Mouse (Mus musculus) urinary bladder, adult 2 months (tissue): ENCODE data around the gene Chd9. TPM values are rescaled to one million over a fixed set of nuclear protein-coding genes. Genes with fewer than 3 reads are reported as not detected.
"Not testable (repeated sequence)": the region's sequence is repeated elsewhere in the genome, so short reads cannot be mapped to it uniquely, and the experiment has no call there.

Experiments used
- DNase-seq: peaks from one replicate; pipeline ENCODE4 v3.0.0; 2022; ENCODE audit warnings: low spot score
- polyA plus RNA-seq: library from polyadenylated mRNA; depleted of rRNA; stranded (reverse); fragments of >200 nt; gene quantifications from 2 replicates; pipeline ENCODE4 v1.2.3, GENCODE M21; 2012

Gene Chd9
- polyA plus RNA-seq, 1 experiment = 125 TPM

DNA sequence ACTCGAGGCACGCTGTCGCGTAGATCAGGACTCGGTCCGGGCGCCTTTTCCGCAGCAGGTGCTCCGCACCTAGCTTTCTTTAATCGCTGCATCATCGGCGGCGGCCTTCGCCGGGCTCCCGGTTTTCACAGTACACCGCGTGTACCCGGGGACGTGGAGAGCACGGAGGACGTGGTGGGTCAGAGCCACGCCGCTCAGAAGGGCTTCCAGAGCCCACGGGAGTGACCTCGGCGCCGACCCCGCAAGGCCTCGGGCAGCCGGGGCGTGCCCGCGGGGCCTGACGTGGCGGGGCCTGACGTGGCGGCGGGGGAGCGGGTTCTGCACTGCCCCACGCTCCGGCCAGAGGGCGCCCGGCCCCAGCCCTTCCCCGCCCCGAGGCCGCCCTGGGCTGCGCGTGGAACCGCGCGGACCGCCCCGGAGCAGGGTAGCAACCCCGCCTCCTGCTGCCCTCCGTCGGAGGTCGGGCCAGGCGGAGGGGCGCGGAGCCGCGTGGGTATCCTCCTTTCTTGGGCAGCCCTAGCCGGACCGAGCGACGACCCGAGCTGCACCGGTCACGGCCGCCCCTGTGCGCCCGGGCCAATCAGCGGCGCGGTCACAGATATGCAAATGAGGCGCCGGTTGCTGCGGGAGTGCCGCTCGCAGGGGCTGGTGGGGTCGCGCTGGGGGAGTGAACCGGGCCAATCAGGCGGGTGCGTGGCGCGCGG, 79.8 kb downstream of the Chd9 start:
- DNase-seq = peak; percentile 99

DNA sequence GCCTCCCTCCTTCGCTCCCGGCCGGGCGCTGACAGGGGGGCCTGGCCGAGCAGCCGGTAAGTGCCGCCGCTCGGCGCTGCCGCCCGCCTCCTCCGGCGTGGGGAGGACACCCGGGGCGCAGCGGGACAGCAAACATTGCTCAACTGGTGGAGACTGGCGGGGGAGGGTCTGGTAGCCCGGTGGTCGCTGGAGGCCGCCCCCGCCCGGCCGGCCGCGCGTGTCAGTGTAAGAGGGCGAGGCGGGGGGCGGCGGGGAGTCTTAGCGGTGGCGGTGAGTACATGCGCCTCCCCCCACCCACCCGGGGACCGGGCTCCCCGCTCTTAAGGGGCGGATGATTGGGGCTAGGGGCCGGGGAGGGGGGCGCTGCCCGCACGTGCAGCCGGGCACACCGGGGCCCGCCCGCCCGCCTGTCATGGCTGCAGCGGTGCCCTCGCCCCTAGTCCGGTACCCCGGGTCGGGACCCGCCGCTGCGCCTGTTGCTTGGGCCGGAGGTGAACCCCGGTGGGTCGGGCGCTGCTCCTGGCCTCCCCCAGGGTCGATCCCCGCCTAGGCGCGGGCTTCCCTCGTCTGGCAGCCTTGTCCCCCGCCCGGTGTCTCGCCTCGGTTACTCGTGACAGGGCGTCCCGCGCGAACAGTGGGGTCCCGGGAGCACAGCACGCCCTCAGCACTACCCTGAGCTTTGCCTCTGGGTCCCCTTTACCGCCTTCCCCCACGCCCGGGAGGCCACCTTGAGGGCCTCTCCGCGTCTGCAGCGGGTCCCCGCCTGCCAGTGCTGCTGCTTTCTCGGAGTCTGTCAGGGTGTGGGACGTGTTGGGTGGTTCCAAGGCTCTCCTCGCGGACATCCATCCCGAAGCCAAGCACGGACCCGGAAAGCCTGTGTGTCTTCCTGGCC, 80.7 kb downstream of the Chd9 start:
- peak; percentile 55 for DNase-seq

DNA sequence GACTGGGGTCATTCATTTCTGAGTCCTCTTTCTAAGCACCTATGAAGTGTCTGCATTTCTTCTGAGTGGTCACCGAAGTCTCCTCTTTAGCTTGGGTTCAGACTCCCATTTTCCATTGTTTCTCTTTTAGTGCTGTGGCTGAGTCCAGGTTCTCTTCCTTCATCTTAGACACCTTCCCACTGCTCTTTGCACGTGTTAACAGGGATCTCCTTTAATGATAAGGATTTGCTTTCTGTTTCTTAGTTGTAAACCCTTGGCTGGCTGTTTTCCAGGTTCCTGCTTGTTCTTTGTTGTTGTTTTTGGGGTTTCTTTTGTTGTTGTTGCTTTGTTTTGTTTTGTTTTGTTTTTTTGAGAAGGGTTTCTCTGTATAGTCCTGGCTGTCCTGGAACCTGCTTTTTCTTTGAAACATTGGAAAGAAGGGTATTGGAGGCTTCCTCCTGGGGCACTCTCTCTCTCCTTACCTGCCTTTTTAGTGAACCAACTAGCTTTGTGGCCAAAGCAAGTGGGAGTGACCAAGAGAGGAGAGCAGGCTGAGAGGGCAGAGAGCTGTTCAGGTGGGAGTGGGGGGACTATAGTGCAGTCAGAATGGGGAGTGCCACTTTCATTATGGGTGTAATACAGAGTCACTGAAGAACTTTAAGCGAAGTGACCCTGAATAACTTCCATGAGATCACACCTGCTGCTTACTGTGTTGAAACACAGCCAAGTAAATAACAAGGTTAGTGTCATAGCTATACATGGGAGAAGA, 95.2 kb downstream of the Chd9 start:
- no peak for DNase-seq

DNA sequence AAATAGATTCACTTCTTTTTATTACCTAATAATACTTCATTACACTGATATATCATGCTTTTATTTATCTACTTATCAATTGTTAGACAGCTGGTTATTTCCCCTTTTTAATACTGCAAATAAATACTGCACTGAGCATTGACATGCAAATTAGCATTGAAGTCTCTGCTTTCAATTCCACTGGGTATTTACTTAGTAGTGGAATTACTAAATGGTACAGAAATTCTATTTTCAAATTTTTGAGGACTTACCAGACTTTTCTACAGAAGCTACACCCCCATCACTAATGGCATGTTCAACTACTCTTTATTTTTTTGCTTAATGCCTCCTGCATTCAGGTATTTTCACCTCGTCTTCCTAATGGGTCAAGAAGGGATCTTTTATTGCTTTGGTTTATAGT, 100.3 kb downstream of the Chd9 start:
- DNase-seq = no peak

DNA sequence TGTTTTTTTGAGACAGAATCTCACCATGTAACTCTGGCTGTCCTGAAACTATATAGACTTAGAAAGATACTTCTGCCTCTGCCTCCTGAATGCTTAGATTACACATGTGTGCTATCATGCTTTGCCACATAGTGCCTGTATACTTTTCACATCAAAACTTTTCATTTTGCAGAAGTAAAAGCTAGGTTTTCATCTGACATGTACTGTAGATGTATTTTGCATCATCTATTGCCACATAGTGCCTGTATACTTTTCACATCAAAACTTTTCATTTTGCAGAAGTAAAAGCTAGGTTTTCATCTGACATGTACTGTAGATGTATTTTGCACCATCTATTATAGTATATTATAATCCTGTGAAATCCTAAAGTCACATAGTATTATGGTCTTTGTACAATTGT, 102.0 kb downstream of the Chd9 start:
- not testable (repeated sequence) for DNase-seq

DNA sequence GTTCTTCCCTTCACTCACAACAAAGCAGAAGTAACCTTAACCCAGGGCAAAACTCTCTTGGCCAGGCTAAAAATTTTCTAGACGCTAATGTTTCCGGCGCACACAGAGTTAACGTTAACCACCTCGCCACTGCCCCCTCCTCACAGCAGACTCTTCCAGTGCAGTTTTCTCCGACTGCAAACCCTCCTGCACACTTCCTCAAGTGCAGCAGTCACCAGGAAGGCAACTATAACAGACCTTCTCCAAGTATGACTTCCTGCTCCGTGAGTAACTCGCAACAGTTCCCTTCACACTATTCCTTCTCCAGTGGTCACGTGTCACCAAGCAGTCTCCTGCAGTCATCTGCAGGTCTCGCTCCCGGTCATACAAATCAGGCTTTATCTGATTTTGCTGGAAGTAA, 104.8 kb downstream of the Chd9 start:
- DNase-seq = no peak

DNA sequence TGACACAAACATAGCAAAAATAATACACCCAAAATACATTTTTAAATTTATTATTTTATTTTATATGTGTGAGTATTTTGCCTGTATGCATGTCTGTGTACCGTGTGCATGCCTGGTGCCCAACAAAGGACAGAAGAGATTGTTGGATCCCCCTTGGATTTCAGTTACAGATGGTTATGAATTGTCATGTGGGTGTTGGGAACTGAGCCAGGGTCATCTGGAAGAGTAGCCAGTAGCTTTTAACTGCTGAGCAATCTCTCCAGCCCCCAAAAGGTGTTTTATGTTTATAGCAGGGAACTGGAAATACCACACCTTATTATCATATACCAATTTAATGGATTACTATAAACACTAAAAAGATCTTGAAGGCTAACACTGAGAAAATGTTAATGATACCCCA, 106.6 kb downstream of the Chd9 start:
- DNase-seq = no peak

DNA sequence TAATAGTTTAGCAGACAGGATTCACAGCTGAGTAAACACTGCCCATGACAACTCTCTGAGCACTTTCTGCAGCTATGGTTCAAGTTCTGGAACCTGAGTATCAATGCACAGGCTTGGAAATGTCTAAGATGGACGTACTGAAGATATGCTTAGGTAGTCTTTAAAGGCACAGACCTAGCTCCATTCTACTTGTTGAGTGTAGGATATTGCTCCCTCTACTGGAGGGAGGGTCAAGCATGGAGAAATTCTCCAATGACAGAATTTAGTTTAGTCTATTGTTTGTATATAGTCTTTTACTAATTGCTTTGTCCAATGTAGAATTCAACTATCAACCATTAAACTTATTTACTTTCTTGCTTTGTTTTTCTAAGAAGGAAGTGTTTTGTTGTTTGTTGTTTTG, 108.7 kb downstream of the Chd9 start:
- DNase-seq = no peak

DNA sequence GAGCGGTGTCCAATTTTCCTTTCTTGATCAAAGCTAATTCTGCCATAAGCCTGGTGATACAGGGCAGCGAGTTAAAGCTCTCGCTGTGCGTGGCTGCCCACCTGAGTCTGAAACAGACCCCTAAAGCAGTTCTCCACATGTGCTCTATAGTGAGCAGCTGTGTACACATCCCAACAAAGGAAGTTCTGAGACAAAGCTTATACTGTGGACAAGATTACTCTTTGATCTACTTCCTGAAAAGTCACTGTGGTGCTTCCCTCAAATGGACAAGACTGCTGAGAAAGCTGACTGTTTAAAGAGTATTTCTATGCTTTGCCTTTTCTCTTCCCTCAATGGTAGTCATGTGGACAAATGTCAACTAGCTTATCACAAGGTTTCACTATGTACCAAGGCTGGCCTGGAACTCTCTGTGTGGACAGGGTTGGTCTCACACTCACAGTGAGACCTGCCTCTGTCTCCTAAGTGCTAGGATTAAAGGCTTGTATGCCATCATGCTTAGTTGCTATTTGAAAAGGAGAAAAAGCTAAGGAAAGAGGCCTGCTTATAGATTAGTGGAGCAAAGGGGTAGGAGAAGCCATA, 110.3 kb downstream of the Chd9 start:
- DNase-seq = no peak

DNA sequence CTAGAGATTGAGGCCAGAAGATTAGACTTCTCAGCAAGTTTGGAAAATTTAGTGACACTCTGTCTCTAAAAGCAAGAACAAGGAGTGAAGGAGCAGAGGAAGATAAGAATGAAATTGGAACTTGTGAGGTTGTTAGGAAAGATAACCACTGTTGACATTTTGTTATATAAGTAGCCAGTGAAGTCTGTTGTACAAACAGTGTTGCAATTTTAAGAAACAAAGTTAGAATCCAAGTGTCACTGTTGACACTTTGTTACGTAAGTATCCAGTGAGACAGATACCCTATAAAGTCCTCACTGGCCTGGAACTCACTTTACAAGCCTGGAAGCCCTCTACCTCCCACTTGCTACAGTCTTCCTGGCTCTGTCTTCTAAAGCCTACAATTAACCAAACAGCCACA, 111.7 kb downstream of the Chd9 start:
- no peak for DNase-seq

DNA sequence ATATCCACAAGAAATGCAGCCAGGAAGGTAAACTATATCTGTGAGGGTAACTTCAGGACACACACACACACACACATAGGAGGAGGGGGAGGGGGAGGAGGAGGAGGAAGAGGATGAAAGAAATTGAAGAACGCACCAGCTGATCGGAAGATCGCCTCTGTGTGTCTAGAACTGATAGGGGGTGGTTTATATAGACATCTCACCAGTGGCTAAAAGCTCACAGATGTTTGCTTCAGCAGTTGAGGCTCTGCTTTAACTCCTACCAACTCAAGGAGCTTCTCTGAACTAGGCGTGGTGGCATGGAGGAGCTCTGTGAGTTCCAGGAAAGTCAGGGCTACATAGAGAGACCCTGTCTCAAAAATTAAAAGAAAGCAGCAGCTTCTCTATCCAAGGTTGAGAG, 115.6 kb downstream of the Chd9 start:
- no peak for DNase-seq

DNA sequence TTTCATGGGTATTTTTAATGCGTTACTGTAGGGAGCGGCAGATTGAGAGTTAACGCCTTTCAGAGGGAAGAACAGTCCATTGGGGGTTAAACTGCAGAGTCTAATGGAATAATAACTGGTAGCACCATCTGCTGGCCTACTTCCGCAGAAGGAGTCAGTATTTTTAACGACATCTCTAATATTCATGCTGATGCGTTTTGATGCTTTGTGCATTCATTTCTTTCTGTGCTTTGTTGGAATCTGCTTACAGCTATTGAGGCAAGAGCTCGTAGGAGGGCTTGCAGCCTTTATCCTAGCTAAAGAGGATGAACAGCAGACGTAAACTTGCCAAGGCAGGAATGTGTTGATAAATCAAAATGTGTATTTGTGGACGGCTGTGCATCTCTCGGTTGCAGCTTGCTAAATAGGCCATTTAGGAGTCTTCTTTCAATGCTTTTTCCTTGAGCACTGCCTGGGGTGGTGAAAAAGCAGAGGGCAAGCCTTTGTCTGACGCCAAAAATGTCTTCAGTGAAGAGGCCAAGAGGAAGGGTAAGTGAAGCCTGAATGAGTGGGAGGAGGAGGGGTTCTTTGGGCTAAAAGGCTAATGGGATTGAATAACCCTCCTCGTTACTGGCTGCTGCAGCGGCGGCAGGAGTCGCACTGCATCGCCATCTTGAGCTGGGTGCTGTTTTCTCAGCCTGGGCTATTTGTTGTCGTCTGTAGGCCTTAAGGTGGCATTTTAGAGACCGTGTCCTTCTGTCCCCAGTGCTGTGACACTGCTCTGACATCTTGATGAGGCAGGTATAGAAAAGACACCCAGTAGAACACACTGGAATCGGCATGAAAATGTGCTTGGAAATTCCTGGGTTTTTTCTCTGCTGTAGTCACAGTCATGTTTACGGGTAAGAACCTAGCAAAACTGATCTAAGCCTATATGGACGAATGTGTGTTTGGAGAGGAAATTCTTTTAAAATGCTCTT, 126.9 kb downstream of the Chd9 start:
- peak; percentile 39 for DNase-seq

DNA sequence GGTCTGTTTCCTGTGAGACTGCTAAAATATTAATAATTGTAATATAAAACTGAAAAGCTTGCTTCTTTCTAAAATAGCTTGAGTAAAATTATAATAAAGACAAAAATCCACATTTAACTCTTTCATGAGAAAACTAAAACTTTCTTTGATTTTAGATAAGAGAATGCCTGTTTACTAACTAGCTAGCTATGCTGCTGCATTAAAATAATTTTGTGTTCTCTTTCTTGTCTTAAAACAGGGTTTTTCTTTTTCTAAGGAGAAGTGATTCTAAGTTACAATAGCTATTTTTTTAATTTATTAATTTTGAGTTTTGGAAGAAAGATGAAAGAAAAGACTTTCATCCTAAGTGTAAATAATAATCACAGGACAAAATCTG, 127.6 kb downstream of the Chd9 start:
- DNase-seq = no peak

DNA sequence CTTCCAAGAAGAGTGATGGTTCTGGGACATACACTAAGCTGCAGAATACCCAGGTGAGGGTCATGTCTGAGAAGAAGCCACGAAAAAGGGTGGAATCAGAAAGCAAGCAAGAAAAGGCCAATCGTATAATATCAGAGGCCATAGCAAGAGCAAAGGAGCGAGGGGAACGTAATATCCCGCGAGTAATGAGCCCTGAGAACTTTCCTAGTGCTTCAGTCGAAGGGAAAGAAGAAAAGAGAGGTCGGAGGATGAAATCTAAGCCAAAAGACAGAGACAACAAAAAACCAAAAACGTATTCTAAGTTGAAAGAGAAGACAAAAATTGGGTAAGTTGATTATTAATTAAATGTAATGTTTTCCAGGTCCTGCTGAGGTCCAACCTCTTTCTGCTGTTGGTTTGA, 128.2 kb downstream of the Chd9 start:
- DNase-seq = no peak

DNA sequence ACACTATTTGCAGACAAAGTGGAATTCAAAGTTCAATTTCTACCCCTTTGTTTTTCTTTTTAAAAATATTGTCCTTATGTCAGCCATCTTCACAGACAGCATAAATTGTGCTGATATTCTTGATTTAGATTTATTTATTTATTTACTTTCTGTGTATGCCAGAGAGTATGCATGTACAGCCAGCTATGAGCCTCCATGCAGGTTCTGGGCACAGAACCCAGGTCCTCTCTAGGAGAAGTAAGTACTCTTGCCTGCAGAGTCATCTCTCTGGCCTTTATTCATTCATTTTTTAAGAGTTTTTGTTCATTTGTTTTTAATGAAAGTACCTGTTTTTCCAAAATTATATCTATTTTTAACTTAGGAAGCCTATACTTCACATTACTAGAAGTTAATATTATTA, 129.6 kb downstream of the Chd9 start:
- DNase-seq = no peak

DNA sequence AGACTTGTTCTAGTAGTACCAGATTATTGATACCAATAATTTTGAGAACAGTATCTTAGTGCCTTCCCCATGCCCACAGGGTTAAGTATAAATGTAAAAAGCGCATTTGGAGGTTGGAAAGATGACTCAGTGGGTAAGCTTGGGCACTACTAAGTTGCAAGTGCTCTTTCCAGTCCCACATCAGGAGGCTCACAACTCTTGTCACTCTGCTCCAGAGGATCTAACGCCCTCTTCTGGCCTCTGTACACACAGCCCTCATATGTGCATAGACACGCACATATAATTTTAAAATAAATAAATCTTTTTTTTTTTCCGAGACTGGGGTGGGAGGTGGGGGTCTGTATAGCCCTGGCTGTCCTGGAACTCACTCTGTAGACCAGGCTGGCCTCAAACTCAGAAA, 131.6 kb downstream of the Chd9 start:
- DNase-seq = no peak

DNA sequence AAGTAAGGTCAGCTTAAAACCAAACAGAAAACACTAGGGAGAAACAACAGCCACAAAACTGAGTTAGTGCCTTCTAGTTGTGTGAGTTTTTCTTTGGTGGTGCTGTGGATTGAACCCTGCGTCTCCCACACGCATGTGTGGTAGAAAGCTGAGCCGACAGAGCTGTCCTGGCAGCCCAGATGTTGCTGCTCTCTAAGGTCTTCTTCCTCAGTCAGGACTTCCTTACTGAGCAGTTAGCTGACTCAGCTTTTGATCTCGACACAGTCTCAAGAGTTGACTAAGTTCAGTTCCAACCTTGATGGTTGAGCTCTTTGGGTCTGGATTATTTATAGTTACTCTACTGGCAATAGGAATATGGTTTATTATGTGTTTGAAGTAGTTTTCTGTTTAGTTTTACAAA, 133.5 kb downstream of the Chd9 start:
- DNase-seq = no peak

DNA sequence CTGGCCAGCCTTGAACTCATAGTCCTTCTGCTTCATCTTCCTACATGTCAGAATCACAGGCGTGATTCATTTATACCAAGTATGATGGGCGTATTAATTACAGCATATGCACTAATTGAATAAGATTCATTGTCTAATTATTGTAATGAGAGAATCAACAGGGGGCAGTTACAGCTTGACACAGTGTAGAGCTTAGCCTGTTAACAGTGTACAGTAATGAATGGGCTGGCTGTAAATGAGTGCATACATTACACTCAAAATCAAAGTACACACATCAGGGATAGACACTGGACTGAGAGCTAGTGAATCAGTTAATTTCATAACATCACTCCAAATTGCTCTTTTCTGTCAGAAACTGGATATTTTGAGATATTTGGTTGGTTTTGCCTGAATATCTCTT, 135.9 kb downstream of the Chd9 start:
- DNase-seq = no peak

DNA sequence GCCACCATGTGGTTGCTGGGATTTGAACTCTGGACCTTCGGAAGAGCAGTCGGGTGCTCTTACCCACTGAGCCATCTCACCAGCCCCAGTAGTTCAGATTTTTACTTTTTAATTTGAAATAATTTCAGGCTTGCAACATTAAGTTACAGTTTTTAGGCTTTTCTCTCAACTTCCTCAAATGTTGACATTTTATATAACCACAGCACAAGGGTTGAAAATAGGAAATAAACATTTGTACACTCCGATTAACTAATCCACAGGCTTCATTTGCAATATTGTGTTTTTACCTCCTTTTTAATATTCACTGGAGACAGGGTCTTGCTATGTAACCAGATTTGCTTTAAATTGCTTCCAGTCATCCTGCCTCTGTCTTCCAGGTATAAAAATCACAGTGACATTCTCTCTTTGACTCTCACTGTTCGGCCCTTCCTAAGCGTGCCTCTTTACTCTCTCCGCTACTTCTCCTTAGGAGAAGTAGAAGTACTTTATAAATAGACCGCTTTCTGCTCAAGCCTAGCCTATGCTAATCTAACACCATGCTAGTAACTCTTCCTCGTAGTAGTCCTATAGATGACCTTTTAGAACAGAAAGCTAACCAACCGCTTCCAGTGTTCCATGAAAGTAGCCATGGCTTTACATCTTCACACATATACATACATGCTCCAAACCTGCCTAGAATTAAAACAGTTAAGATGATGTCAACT, 137.5 kb downstream of the Chd9 start:
- DNase-seq = no peak

DNA sequence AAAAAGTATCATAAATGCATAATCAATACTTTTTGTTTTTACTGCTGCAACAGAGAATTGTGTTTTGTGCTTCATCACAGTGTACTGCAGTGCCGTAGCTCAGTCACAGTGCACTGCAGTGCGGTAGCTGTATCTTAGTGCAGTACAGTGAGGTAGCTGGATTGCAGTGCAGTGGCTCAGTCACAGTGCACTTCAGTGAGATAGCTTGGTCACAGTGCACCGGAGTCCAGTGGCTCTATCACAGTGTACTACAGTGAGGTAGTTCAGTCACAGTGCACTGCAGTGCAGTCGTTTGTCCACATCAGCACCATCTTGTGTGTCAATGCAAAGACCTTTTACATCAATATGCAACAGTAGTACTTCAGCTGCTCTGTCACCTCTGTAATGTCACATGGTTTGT, 140.2 kb downstream of the Chd9 start:
- DNase-seq = no peak

DNA sequence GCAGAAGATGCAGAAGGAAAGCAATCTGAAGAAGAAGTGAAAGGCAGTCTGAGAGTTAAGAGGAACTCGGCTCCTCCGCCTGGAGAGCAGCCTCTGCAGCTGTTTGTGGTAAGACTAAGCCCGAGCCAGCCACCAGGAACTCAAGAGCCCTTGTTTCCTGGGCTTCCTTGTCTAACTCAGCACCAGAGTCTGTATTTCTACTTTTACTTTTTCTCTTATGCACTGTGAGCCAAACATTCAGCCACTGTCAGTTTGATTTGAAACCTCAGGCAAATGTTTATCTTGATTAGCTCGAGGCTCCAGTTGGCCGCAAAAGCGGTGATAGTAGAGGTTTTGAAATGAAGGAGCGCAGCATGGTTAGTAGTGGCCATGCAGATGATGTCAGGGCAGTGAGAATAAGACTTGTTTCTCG, 148.8 kb downstream of the Chd9 start:
- no peak for DNase-seq
